Mouse (Mus musculus): ENCODE data around the gene Hip1. TPM values are rescaled to one million over a fixed set of nuclear protein-coding genes. Genes with fewer than 3 reads are reported as not detected.
"Not testable (repeated sequence)": the region's sequence is repeated elsewhere in the genome, so short reads cannot be mapped to it uniquely, and the experiment has no call there.

The Hip1 gene
- polyA plus RNA-seq, 1 experiment from 2014 or later, result 49.4 TPM

DNA sequence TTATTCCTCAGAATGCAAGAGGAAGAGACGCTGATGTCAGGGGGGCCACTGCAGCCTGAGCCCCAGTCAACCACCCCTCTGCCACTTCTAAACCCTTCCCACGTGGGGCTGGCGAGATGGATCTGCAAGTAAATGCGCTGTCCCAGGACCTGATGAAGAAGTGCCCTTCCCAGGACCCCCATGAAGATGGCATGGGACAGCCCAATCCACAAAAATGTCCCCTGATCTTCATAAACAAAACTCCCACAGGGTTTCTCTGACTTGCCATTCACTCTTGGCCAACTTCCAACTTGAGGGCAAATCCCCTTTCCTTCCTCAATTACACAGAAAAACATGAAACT, 84.1 kb downstream of the Hip1 start:
- peak; percentile 14 for DNase-seq
- H3K4me2 ChIP-seq, result no peak overlapping the region
- no peak overlapping the region for H3K4me3 ChIP-seq (ENCODE audit: low read depth, low read length)
- no peaks in the 10 kb centered on the region for H3K4me1 ChIP-seq (ENCODE audit: insufficient read depth)
- H3K27ac ChIP-seq (ENCODE audit: low read depth), result no peak overlapping the region
- H3K27me3 ChIP-seq (ENCODE audit: insufficient read depth, low read length), result no peaks in the 10 kb centered on the region
- H3K36me3 ChIP-seq (ENCODE audit: insufficient read depth), result peaks cover 19% of the 10 kb centered on the region
- no peak for TF ChIP-seq CTCF (IDR thresholded peaks at IDR 0.05; ENCODE audit: low read depth)
- ATAC-seq (ENCODE audit: insufficient read depth), result no peak
- H3K9ac ChIP-seq, result no peak overlapping the region
- 85% methylated on average over 4 of the region's 4 CpGs for WGBS
- H3K9me3 ChIP-seq (ENCODE audit: low read depth, low read length), result no peaks in the 10 kb centered on the region

DNA sequence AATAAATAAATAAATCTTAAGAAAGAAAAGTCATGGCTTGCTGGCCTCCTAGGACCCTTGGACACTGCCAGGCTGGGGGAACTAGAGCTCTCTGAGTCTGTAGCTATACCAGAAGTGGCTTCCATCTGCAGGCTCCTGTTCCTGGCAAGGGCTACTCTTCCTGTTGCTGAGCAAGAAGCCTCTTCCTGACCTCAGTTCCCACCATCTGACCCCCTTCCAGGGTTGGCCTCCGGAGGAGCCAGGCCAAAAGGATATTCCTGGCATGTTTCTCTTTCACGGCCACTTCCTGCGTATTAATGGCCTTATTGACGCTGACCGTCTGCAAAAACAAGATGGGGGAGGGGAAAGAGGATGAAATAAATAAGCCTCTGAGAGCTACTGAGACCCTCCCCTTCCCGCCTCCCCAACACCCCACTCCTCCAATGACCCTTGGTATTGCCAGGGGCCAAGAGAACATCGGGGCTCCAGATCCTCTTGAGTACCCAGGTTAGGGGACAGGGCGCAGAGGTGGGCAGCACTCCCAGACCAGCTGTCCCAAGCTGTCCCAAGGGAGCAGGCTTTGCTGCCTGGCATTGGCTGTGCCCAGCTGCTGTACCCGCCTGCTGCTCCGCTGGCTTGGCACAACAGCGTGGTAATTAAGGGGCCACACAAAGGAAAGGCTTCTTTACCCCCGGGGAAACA, 84.6 kb downstream of the Hip1 start:
- no peak overlapping the region for H3K9ac ChIP-seq
- DNase-seq, result peak; percentile 47
- H3K27ac ChIP-seq (ENCODE audit: low read depth), result no peak overlapping the region
- 81% methylated on average over 12 of the region's 12 CpGs for WGBS
- H3K4me2 ChIP-seq, result no peak overlapping the region
- peaks cover 21% of the 10 kb centered on the region for H3K36me3 ChIP-seq (ENCODE audit: insufficient read depth)
- H3K27me3 ChIP-seq (ENCODE audit: insufficient read depth, low read length), result no peaks in the 10 kb centered on the region
- no peaks in the 10 kb centered on the region for H3K9me3 ChIP-seq (ENCODE audit: low read depth, low read length)
- TF ChIP-seq CTCF (IDR thresholded peaks at IDR 0.05; ENCODE audit: low read depth), result no peak
- H3K4me1 ChIP-seq (ENCODE audit: insufficient read depth), result no peaks in the 10 kb centered on the region
- H3K4me3 ChIP-seq (ENCODE audit: low read depth, low read length), result no peak overlapping the region
- no peak for ATAC-seq (ENCODE audit: insufficient read depth)

DNA sequence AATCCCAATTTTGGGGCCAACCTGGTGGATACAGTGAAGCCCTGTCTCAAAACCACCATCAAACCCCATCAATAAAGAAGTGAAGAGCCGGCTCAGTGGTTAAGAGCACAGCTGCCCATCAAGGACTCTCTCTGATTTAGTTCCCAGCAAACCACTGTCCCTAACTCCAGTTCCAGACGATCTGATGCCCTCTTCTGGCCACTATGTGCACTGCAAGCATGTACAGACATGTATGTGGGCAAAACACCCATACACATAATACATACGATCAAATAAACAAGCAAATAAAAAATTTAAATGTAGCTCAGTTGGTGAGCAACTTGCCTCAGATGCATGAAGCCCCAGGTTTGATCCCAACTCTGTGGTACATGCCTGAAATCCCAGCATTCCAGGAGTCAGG, 85.4 kb downstream of the Hip1 start:
- H3K4me1 ChIP-seq (ENCODE audit: insufficient read depth), result no peaks in the 10 kb centered on the region
- DNase-seq (peak; percentile 55), ATAC-seq (ENCODE audit: insufficient read depth) (no peak)
- TF ChIP-seq CTCF (IDR thresholded peaks at IDR 0.05; ENCODE audit: low read depth), result peak; percentile 64
- WGBS, result 73% methylated on average over 3 of the region's 3 CpGs
- no peaks in the 10 kb centered on the region for H3K9me3 ChIP-seq (ENCODE audit: low read depth, low read length)
- no peaks in the 10 kb centered on the region for H3K27me3 ChIP-seq (ENCODE audit: insufficient read depth, low read length)
- H3K4me2 ChIP-seq, result no peak overlapping the region
- peaks cover 28% of the 10 kb centered on the region for H3K36me3 ChIP-seq (ENCODE audit: insufficient read depth)
- H3K9ac ChIP-seq, result no peak overlapping the region
- no peak overlapping the region for H3K27ac ChIP-seq (ENCODE audit: low read depth)
- no peak overlapping the region for H3K4me3 ChIP-seq (ENCODE audit: low read depth, low read length)

DNA sequence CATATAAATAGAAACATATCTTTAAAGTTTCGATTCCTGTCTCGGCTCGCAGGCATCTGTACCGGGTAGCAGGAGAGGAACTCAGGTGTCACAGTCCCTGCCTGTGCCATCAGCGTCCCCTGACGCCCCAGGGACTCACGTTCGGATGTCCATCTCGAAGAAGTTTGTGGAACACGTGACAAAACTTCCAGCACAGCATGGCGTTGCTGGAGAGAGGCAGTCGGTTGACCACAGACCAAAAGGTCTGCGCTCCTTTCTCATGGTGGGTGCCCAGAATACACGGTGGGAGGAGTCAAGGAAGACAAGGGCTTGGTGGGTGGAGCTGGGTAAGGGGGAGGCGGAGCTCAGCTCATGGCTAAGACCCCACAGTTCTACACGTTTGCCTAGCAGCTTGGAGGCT, 87.0 kb downstream of the Hip1 start:
- Histone ChIP-seq H3K27me3 (ENCODE audit: insufficient read depth, low read length) (no peaks in the 10 kb centered on the region), H3K4me1 (ENCODE audit: insufficient read depth) (no peaks in the 10 kb centered on the region), H3K4me3 (ENCODE audit: low read depth, low read length) (no peak overlapping the region), H3K36me3 (ENCODE audit: insufficient read depth) (peaks cover 34% of the 10 kb centered on the region), H3K27ac (ENCODE audit: low read depth) (no peak overlapping the region), H3K4me2 (no peak overlapping the region), H3K9me3 (ENCODE audit: low read depth, low read length) (no peaks in the 10 kb centered on the region), H3K9ac (no peak overlapping the region)
- WGBS, result 90% methylated on average over 16 of the region's 16 CpGs
- no peak for TF ChIP-seq CTCF (IDR thresholded peaks at IDR 0.05; ENCODE audit: low read depth)
- ATAC-seq (ENCODE audit: insufficient read depth) (no peak), DNase-seq (no peak)

DNA sequence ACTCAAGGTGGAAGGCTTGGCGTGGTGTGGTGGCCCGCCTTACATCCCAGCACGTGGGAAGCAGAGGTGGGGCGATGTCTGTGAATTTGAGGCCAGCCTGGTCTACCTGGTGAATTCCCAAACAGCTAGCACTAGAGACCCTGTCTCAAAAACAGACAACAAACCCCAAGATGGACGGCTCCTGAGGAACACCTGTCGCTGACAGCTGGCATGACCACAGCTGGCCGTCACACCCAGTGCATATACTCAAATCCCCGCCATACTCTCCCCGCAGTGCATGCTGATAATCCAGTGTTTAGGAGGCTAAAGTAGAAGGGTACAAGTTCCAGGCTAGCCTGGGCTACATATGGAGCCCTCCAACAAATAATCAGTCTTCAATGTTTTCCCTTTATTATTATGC, 88.4 kb downstream of the Hip1 start:
- DNase-seq (no peak), ATAC-seq (ENCODE audit: insufficient read depth) (no peak)
- H3K9ac ChIP-seq, result no peak overlapping the region
- H3K4me1 ChIP-seq (ENCODE audit: insufficient read depth), result no peaks in the 10 kb centered on the region
- H3K36me3 ChIP-seq (ENCODE audit: insufficient read depth), result peaks cover 34% of the 10 kb centered on the region
- TF ChIP-seq CTCF (IDR thresholded peaks at IDR 0.05; ENCODE audit: low read depth), result no peak
- H3K4me2 ChIP-seq, result no peak overlapping the region
- no peaks in the 10 kb centered on the region for H3K27me3 ChIP-seq (ENCODE audit: insufficient read depth, low read length)
- H3K4me3 ChIP-seq (ENCODE audit: low read depth, low read length), result no peak overlapping the region
- no peaks in the 10 kb centered on the region for H3K9me3 ChIP-seq (ENCODE audit: low read depth, low read length)
- H3K27ac ChIP-seq (ENCODE audit: low read depth), result no peak overlapping the region
- WGBS, result 93% methylated on average over 9 of the region's 9 CpGs

DNA sequence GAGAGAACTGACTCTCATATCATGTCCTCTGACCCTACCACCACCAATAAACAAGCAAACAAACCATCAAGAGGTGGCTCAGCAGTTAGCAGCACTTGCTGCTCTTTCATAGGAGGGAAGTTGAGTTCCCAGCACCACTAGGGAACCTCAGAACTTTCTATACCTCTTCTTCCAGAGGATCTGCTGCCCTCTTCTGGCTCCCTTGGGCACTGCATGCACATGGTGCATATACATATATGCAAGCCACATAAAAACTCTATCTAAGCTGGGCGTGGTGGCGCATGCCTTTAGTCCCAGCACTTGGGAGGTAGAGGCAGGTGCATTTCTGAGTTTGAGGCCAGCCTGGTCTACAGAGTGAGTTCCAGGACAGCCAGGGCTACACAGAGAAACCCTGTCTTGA, 90.7 kb downstream of the Hip1 start:
- no peaks in the 10 kb centered on the region for H3K27me3 ChIP-seq (ENCODE audit: insufficient read depth, low read length)
- H3K9me3 ChIP-seq (ENCODE audit: low read depth, low read length), result no peaks in the 10 kb centered on the region
- no peak overlapping the region for H3K27ac ChIP-seq (ENCODE audit: low read depth)
- no peak overlapping the region for H3K9ac ChIP-seq
- H3K36me3 ChIP-seq (ENCODE audit: insufficient read depth), result peaks cover 56% of the 10 kb centered on the region
- 93% methylated on average over 2 of the region's 2 CpGs for WGBS
- no peaks in the 10 kb centered on the region for H3K4me1 ChIP-seq (ENCODE audit: insufficient read depth)
- no peak overlapping the region for H3K4me2 ChIP-seq
- H3K4me3 ChIP-seq (ENCODE audit: low read depth, low read length), result no peak overlapping the region
- peak; percentile 17 for DNase-seq
- no peak for ATAC-seq (ENCODE audit: insufficient read depth)
- peak; percentile 48 for TF ChIP-seq CTCF (IDR thresholded peaks at IDR 0.05; ENCODE audit: low read depth)

DNA sequence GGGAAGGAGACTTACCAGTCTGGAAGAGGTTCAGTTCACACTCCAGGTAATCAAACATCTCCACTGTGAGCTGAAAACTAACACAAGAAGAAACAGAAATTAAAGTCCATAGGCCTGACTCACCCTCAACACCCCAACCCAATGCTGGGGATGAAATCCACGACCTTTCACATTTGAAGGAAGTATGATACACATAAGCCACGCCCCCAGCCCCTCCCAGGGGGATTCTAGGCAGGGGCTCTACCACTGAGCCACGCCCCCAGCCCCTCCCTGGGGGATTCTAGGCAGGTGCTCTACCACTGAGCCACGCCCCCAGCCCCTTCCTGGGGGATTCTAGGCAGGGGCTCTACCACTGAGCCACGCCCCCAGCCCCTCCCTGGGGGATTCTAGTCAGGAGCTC, 93.4 kb downstream of the Hip1 start:
- not testable (repeated sequence) for ATAC-seq (ENCODE audit: insufficient read depth)
- WGBS, result 83% methylated on average over 5 of the region's 5 CpGs
- peaks cover 57% of the 10 kb centered on the region for H3K36me3 ChIP-seq (ENCODE audit: insufficient read depth)

DNA sequence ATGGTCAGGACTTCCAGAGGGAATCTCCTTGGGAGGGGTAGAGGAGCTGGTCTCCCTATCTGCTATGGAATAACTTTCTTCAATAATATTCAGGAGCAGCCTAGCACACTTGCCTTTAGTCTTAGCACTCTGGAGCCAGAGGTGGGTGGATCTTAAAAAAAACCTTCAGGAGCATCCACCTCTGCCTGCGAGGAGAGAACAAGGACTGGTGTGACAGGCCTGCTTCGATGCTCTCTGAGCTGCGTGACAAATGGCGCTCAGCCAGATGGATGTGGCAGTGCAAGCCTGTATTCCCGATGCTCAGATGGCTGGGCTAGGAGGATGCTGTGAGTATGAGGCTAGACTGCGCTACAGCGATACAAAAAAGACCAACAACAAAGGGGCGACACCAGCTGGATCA, 93.8 kb downstream of the Hip1 start:
- Histone ChIP-seq H3K36me3 (ENCODE audit: insufficient read depth) (peaks cover 54% of the 10 kb centered on the region), H3K4me2 (no peak overlapping the region), H3K9ac (no peak overlapping the region), H3K27me3 (ENCODE audit: insufficient read depth, low read length) (no peaks in the 10 kb centered on the region), H3K4me1 (ENCODE audit: insufficient read depth) (no peaks in the 10 kb centered on the region), H3K9me3 (ENCODE audit: low read depth, low read length) (no peaks in the 10 kb centered on the region), H3K27ac (ENCODE audit: low read depth) (no peak overlapping the region), H3K4me3 (ENCODE audit: low read depth, low read length) (no peak overlapping the region)
- 89% methylated on average over 8 of the region's 8 CpGs for WGBS
- no peak for DNase-seq
- no peak for ATAC-seq (ENCODE audit: insufficient read depth)
- TF ChIP-seq CTCF (IDR thresholded peaks at IDR 0.05; ENCODE audit: low read depth), result no peak

More for the DNA sequence above, 93.4 kb downstream of the Hip1 start:
- H3K4me1 ChIP-seq (ENCODE audit: insufficient read depth); H3K9ac ChIP-seq; H3K9me3 ChIP-seq (ENCODE audit: low read depth, low read length); H3K4me3 ChIP-seq (ENCODE audit: low read depth, low read length); H3K27ac ChIP-seq (ENCODE audit: low read depth); DNase-seq; H3K27me3 ChIP-seq (ENCODE audit: insufficient read depth, low read length); H3K4me2 ChIP-seq: not testable (repeated sequence)

Data from lung, embryonic 14.5 days (tissue).